Mouse (Mus musculus) stomach, embryonic 15.5 days (tissue): ENCODE results near the gene Cebpe. TPM values are rescaled to one million over a fixed set of nuclear protein-coding genes. Genes with fewer than 3 reads are reported as not detected.

Experiments
- ATAC-seq: fragments of 200-750 bp; cut with Nextera tagmentation; 2 replicates; pipeline ENCODE4 v1.8.0; 2017; ENCODE audit warnings: low read depth, moderate number of reproducible peaks, moderate TSS enrichment; ENCODE audit not compliant: insufficient read depth, low FRiP score
- H3K27ac ChIP-seq: fragments of 300-500 bp; sonication (generic); 2 replicates; pipeline ENCODE4 v1.5.1; 2015; ENCODE audit warnings: mild to moderate bottlenecking, inconsistent platforms
- H3K27me3 ChIP-seq: fragments of 300-500 bp; sonication (generic); replicated peaks from 2 replicates; pipeline ENCODE4 v1.6.1; 2015; ENCODE audit warnings: inconsistent platforms
- H3K36me3 ChIP-seq: fragments of 300-500 bp; sonication (generic); 2 replicates; pipeline ENCODE4 v1.6.1; 2015; ENCODE audit warnings: inconsistent platforms
- H3K4me1 ChIP-seq: fragments of 300-500 bp; sonication (generic); 2 replicates; pipeline ENCODE4 v1.6.1; 2015; ENCODE audit warnings: inconsistent platforms
- H3K4me2 ChIP-seq: fragments of 300-500 bp; sonication (generic); 2 replicates; pipeline ENCODE4 v1.6.1; 2015; ENCODE audit warnings: mild to moderate bottlenecking, inconsistent platforms
- H3K4me3 ChIP-seq: fragments of 300-500 bp; sonication (generic); replicated peaks from 2 replicates; pipeline ENCODE4 v1.5.1; 2015; ENCODE audit warnings: inconsistent platforms
- H3K9ac ChIP-seq: fragments of 300-500 bp; sonication (generic); 2 replicates; pipeline ENCODE4 v1.6.1; 2015; ENCODE audit warnings: inconsistent platforms
- H3K9me3 ChIP-seq: fragments of 300-500 bp; sonication (generic); 2 replicates; pipeline ENCODE4 v1.6.1; 2016; ENCODE audit warnings: inconsistent platforms
- WGBS: fragments of 180-500 bp; shearing (Covaris S2); methylation state at CpG from one replicate; pipeline ENCODE4 v1.1.7; 2015; 5-methylcytosine and 5-hydroxymethylcytosine counted together
- polyA plus RNA-seq: library from polyadenylated mRNA; unstranded; fragments of >200 nt; fragmentation: Nextera tagmentation; extraction: Ambion mirVana; gene quantifications from 2 replicates; pipeline ENCODE4 v1.2.1, GENCODE M21; 2015

The Cebpe gene
- polyA plus RNA-seq, 1 experiment from 2014 or later = 1.3 TPM

DNA sequence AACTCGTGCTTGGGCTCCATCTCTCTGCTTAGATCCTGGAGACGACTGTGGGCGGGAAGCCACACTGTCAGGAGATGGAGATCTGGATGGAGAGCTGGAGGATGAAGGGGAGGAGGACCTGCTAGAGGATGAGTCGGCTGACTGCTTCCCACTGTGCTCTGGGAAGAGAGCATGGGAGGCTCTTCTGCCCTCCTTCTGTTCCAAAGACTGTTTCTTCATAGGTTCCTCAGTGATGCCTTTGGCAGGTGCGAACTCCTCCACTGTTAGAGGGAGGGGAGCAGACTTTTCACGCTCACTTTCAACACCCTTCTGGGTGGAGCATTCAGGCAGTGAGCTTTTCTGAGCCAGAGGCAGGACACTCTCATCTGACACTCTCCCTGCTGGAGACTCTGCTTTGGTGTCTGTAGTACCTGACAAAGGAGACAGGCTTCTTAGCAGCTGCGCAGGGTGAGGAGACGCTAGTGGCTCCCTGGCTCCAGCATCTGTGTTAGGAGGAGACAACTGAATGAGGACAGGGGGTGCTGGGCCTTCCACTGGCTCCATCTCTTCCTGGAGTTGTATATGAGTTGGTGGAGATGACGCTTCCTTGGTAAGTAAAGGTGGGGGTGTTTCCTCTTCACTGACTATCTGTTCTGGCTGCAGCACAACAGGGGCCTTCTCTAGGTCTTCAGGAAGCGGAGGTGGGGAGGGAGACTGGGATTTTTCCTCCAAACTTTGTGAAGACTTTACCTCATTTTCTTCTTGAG is 47.3 kb downstream of the Cebpe start:
- H3K4me3 ChIP-seq = no peak overlapping the region
- no peaks in the 10 kb centered on the region for H3K27me3 ChIP-seq
- H3K36me3 ChIP-seq = peaks cover 70% of the 10 kb centered on the region
- no peaks in the 10 kb centered on the region for H3K4me1 ChIP-seq
- WGBS = 90% methylated on average over 10 of the region's 10 CpGs
- no peak overlapping the region for H3K9ac ChIP-seq
- ATAC-seq = no peak
- H3K27ac ChIP-seq = no peak overlapping the region
- no peak overlapping the region for H3K4me2 ChIP-seq
- no peaks in the 10 kb centered on the region for H3K9me3 ChIP-seq

Other genes starting within 250 kb of the Cebpe start
- gene Lrp10, start 248.0 kb downstream of the Cebpe start, polyA plus RNA-seq = 49.6 and 51.9 TPM in 2 replicates
- 1.6 and 2.3 TPM in 2 replicates for gene Rem2, start 236.1 kb downstream of the Cebpe start, polyA plus RNA-seq
- gene Prmt5, start 194.6 kb downstream of the Cebpe start, polyA plus RNA-seq = 66.6 and 71.7 TPM in 2 replicates
- gene Haus4, start 157.6 kb downstream of the Cebpe start, polyA plus RNA-seq = 48.3 and 49.3 TPM in 2 replicates
- 30.8 and 32.0 TPM in 2 replicates for gene Ajuba, start 134.6 kb downstream of the Cebpe start, polyA plus RNA-seq
- gene 4931414P19Rik, start 106.2 kb downstream of the Cebpe start, polyA plus RNA-seq = 6.7 and 8.3 TPM in 2 replicates
- 370 and 382 TPM in 2 replicates for gene Psmb5, start 94.2 kb downstream of the Cebpe start, polyA plus RNA-seq
- gene Psmb11, start 90.7 kb downstream of the Cebpe start, polyA plus RNA-seq = 0.03 TPM in 2 replicates
- gene Gm17606, start 71.2 kb downstream of the Cebpe start, polyA plus RNA-seq = not detected in 2 replicates
- gene Cdh24, start 70.8 kb downstream of the Cebpe start, polyA plus RNA-seq = 3.7 and 4.5 TPM in 2 replicates
- 79.3 and 84.8 TPM in 2 replicates for gene 1700123O20Rik, start 26.0 kb downstream of the Cebpe start, polyA plus RNA-seq
- 111 and 116 TPM in 2 replicates for gene Acin1, start 25.2 kb downstream of the Cebpe start, polyA plus RNA-seq
- gene Gm29776, start 13.3 kb downstream of the Cebpe start, polyA plus RNA-seq = 0.05 and 0.15 TPM in 2 replicates
- gene Slc7a8, start 69.8 kb upstream of the Cebpe start, polyA plus RNA-seq = 8.1 and 12.8 TPM in 2 replicates
- 0.18 TPM in 1 of 2 replicates, not detected in the other for gene Rnf212b, start 102.0 kb upstream of the Cebpe start, polyA plus RNA-seq
- 8.4 and 10.6 TPM in 2 replicates for gene Homez, start 158.8 kb upstream of the Cebpe start, polyA plus RNA-seq
- gene Ppp1r3e, start 165.4 kb upstream of the Cebpe start, polyA plus RNA-seq = 2.4 and 2.7 TPM in 2 replicates
- 4.2 and 4.3 TPM in 2 replicates for gene Bcl2l2, start 171.2 kb upstream of the Cebpe start, polyA plus RNA-seq
- 0.19 and 0.53 TPM in 2 replicates for gene Gm20521, start 171.3 kb upstream of the Cebpe start, polyA plus RNA-seq
- 111 and 113 TPM in 2 replicates for gene Pabpn1, start 180.3 kb upstream of the Cebpe start, polyA plus RNA-seq
- gene Slc22a17, start 201.0 kb upstream of the Cebpe start, polyA plus RNA-seq = 45.5 and 48.6 TPM in 2 replicates
- 27.7 and 30.4 TPM in 2 replicates for gene Efs, start 214.0 kb upstream of the Cebpe start, polyA plus RNA-seq
- gene Il25, start 220.5 kb upstream of the Cebpe start, polyA plus RNA-seq = 0.13 TPM in 1 of 2 replicates, not detected in the other
- 3.6 and 4.6 TPM in 2 replicates for gene Cmtm5, start 224.1 kb upstream of the Cebpe start, polyA plus RNA-seq